Mouse (Mus musculus) embryonic facial prominence, embryonic 11.5 days (tissue): Measurements from ENCODE around the gene Fam240a. TPM values are rescaled to one million over a fixed set of nuclear protein-coding genes. Genes with fewer than 3 reads are reported as not detected.

ENCODE experiments used
- ATAC-seq: fragments of 200-750 bp; cut with Nextera tagmentation; replicated peaks from 2 replicates; pipeline ENCODE4 v1.8.0; 2017; ENCODE audit warnings: low read depth; ENCODE audit not compliant: insufficient number of reproducible peaks, low FRiP score, low TSS enrichment
- DNase-seq: peaks from one replicate; pipeline ENCODE4 v3.0.0-alpha.2; 2015; ENCODE audit warnings: low spot score
- H3K27ac ChIP-seq: fragments of 300-500 bp; sonication (generic); replicated peaks from 2 replicates; pipeline ENCODE4 v1.5.1; 2014; ENCODE audit warnings: mild to moderate bottlenecking, low read depth, low read length, control low read depth
- H3K27me3 ChIP-seq: fragments of 300-500 bp; sonication (generic); 2 replicates; pipeline ENCODE4 v1.6.1; 2014; ENCODE audit warnings: mild to moderate bottlenecking, low read length, moderate library complexity, mixed read lengths; ENCODE audit not compliant: control insufficient read depth, insufficient read depth
- H3K36me3 ChIP-seq: fragments of 300-500 bp; sonication (generic); replicated peaks from 2 replicates; pipeline ENCODE4 v1.6.1; 2014; ENCODE audit warnings: low read depth, mild to moderate bottlenecking, low read length, moderate library complexity, mixed read lengths; ENCODE audit not compliant: control insufficient read depth, insufficient read depth
- H3K4me1 ChIP-seq: fragments of 300-500 bp; sonication (generic); 2 replicates; pipeline ENCODE4 v1.6.1; 2014; ENCODE audit warnings: low read length, mixed read lengths; ENCODE audit not compliant: control insufficient read depth, insufficient read depth
- H3K4me2 ChIP-seq: fragments of 300-500 bp; sonication (generic); 2 replicates; pipeline ENCODE4 v1.6.1; 2014; ENCODE audit warnings: low read depth, mild to moderate bottlenecking, control low read depth, low read length, moderate library complexity
- H3K4me3 ChIP-seq: fragments of 300-500 bp; sonication (generic); 2 replicates; pipeline ENCODE4 v1.5.1; 2014; ENCODE audit warnings: low read depth, low read length, control low read depth
- H3K9ac ChIP-seq: fragments of 300-500 bp; sonication (generic); replicated peaks from 2 replicates; pipeline ENCODE4 v1.6.1; 2014; ENCODE audit warnings: mild to moderate bottlenecking, control low read depth, low read length
- H3K9me3 ChIP-seq: fragments of 300-500 bp; sonication (generic); replicated peaks from 2 replicates; pipeline ENCODE4 v1.6.1; 2016; ENCODE audit warnings: mild to moderate bottlenecking, low read length, inconsistent platforms, mixed read lengths; ENCODE audit not compliant: control insufficient read depth
- WGBS: fragments of 180-500 bp; shearing (Covaris S2); extraction: QIAGEN DNeasy Blood & Tissue Kit; methylation state at CpG from one replicate; pipeline ENCODE4 v1.1.7; 2014; 5-methylcytosine and 5-hydroxymethylcytosine counted together
- polyA plus RNA-seq: library from polyadenylated mRNA; unstranded; fragments of >200 nt; fragmentation: Nextera tagmentation; extraction: Ambion mirVana; gene quantifications from 2 replicates; pipeline ENCODE4 v1.2.1, GENCODE M21; 2014

The Fam240a gene
- polyA plus RNA-seq, 1 experiment from 2014 or later: not detected

- Histone ChIP-seq H3K4me3 (no peak overlapping the region), H3K36me3 (no peaks in the 10 kb centered on the region), H3K9me3 (no peaks in the 10 kb centered on the region), H3K4me2 (no peak overlapping the region), H3K27ac (no peak overlapping the region), H3K27me3 (peaks cover 36% of the 10 kb centered on the region), H3K9ac (no peak overlapping the region), H3K4me1 (peaks cover 4% of the 10 kb centered on the region)
- DNase-seq (no peak), ATAC-seq (no peak)
- WGBS: 77% methylated on average over 5 of the region's 5 CpGs
These were observed 38.8 kb downstream of the Fam240a start for GRCm38 (mm10) chr9:110877888-110878287.

- no peaks in the 10 kb centered on the region for H3K36me3 ChIP-seq
- H3K4me2 ChIP-seq: no peak overlapping the region
- peaks cover 4% of the 10 kb centered on the region for H3K4me1 ChIP-seq
- H3K4me3 ChIP-seq: no peak overlapping the region
- peaks cover 39% of the 10 kb centered on the region for H3K27me3 ChIP-seq
- no peak for ATAC-seq
- no peak overlapping the region for H3K27ac ChIP-seq
- H3K9me3 ChIP-seq: no peaks in the 10 kb centered on the region
- WGBS: 88% methylated on average over 1 of the region's 1 CpGs
- no peak overlapping the region for H3K9ac ChIP-seq
- no peak for DNase-seq
These were observed 39.3 kb downstream of the Fam240a start for GRCm38 (mm10) chr9:110877353-110877752.

GRCm38 (mm10) chr9:110875288-110875695 lies 41.4 kb downstream of the Fam240a start:
- 11% methylated on average over 5 of the region's 6 CpGs for WGBS
- Histone ChIP-seq H3K9ac (no peak overlapping the region), H3K4me3 (no peak overlapping the region), H3K36me3 (no peaks in the 10 kb centered on the region), H3K27me3 (peaks cover 28% of the 10 kb centered on the region), H3K4me1 (peaks cover 4% of the 10 kb centered on the region), H3K27ac (no peak overlapping the region), H3K9me3 (no peaks in the 10 kb centered on the region), H3K4me2 (no peak overlapping the region)
- ATAC-seq (peak; percentile 40; the same call in 1 of the 2 replicates), DNase-seq (no peak)

- ATAC-seq (peak; percentile 35; the same call in 1 of the 2 replicates), DNase-seq (no peak)
- Histone ChIP-seq H3K36me3 (no peaks in the 10 kb centered on the region), H3K4me1 (peaks cover 4% of the 10 kb centered on the region), H3K27me3 (peaks cover 23% of the 10 kb centered on the region), H3K4me2 (peak overlapping the region; percentile 16; the same call in 1 of the 2 replicates), H3K9me3 (no peaks in the 10 kb centered on the region), H3K9ac (no peak overlapping the region), H3K4me3 (no peak overlapping the region), H3K27ac (no peak overlapping the region)
- WGBS: 14% methylated on average over 3 of the region's 3 CpGs
These were observed 41.9 kb downstream of the Fam240a start for GRCm38 (mm10) chr9:110874660-110875191.

GRCm38 (mm10) chr9:110873681-110874659 lies 42.7 kb downstream of the Fam240a start:
- Histone ChIP-seq H3K27ac (no peak overlapping the region), H3K36me3 (no peaks in the 10 kb centered on the region), H3K4me1 (peaks cover 4% of the 10 kb centered on the region), H3K27me3 (peaks cover 16% of the 10 kb centered on the region), H3K4me2 (peak overlapping the region; percentile 56), H3K9ac (peak overlapping the region; percentile 13; the same call in 1 of the 2 replicates), H3K4me3 (peak overlapping the region; percentile 21; the same call in 1 of the 2 replicates), H3K9me3 (no peaks in the 10 kb centered on the region)
- 8% methylated on average over 40 of the region's 40 CpGs for WGBS
- DNase-seq (peak; percentile 17), ATAC-seq (no peak)

DNA sequence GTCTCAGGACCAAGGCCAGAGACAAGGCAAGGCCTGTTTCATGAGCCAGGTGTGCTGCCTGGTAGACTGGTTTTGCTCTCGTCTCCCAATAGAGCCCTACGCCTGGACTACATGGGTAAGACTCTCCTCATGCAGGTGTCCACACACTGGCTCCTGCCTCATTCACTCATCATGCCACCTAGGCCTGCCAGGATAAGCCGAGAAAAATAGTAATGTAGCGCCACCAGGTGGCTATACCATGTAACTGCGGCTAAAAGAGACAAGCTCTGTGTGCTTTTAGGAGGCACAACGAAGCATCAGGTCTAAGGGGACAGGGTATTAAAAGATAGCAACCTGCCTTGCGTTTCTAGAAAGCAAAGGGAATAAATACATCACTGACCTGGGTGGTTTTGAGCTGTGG lies 45.6 kb downstream of the Fam240a start:
- Histone ChIP-seq H3K9me3 (no peaks in the 10 kb centered on the region), H3K4me2 (no peak overlapping the region), H3K36me3 (no peaks in the 10 kb centered on the region), H3K27me3 (peaks cover 16% of the 10 kb centered on the region), H3K9ac (no peak overlapping the region), H3K27ac (no peak overlapping the region), H3K4me3 (no peak overlapping the region), H3K4me1 (peaks cover 4% of the 10 kb centered on the region)
- DNase-seq (peak; percentile 73), ATAC-seq (no peak)
- WGBS: 17% methylated on average over 7 of the region's 7 CpGs
